Mouse (Mus musculus): ENCODE measurements at regions not wholly inside any gene's neighbourhood (a gene's known extent, or its start where the extent isn't known, plus 50 kb on each side); places are given as distances from the start of the nearest gene placed in this dataset.

- Histone ChIP-seq H3K27ac (ENCODE audit: control insufficient read depth, low read depth, low read length) (no peak overlapping the region), H3K4me1 (ENCODE audit: control insufficient read depth in 1 of 2, insufficient read depth in 2 of 2, low read length in 2 of 2) (no peaks in the 10 kb centered on the region), H3K4me3 (ENCODE audit: control insufficient read depth in 1 of 2, insufficient read depth in 1 of 2, low read depth in 2 of 2, low read length in 2 of 2) (no peak overlapping the region), H3K27me3 (ENCODE audit: control insufficient read depth in 1 of 2, insufficient read depth in 2 of 2, low read length in 2 of 2) (no peaks in the 10 kb centered on the region), H3K9ac (ENCODE audit: control insufficient read depth, low read depth, low read length, poor library complexity, severe bottlenecking) (no peak overlapping the region), H3K36me3 (ENCODE audit: control insufficient read depth in 1 of 2, insufficient read depth in 2 of 2, low read length in 2 of 2) (no peaks in the 10 kb centered on the region), H3K9me3 (replicated peaks; ENCODE audit: insufficient read depth, low read length) (no peaks in the 10 kb centered on the region), H3K79me2 (ENCODE audit: control insufficient read depth, insufficient read depth, low read length, poor library complexity) (no peaks in the 10 kb centered on the region)
- DNase-seq (ENCODE audit: low read depth, low spot score), result no peak
- TF ChIP-seq MAX (IDR thresholded peaks at IDR 0.05; ENCODE audit: low read length) (no peak), MAZ (IDR thresholded peaks at IDR 0.05; ENCODE audit: low read depth, low read length) (no peak), GABPA (IDR thresholded peaks at IDR 0.05; ENCODE audit: low read depth, low read length) (no peak), MXI1 (IDR thresholded peaks at IDR 0.05; ENCODE audit: low read depth, low read length) (no peak)
These were observed 143.9 kb downstream of the Fam124b start for GRCm38 (mm10) chr1:80074376-80074775.

- TF ChIP-seq MYC (IDR thresholded peaks at IDR 0.05; ENCODE audit: low read depth, low read length), result no peak
- no peak for TF ChIP-seq KAT2A (conservative IDR thresholded peaks at IDR 0.05; ENCODE audit: low read depth, low read length)
- TF ChIP-seq ETS1 (IDR thresholded peaks at IDR 0.05; ENCODE audit: low read depth, low read length), result no peak
- no peak for TF ChIP-seq JUND (IDR thresholded peaks at IDR 0.05; ENCODE audit: low read depth, low read length)
- no peak for TF ChIP-seq E2F4 (IDR thresholded peaks at IDR 0.05; ENCODE audit: borderline replicate concordance, low read depth, low read length)
- TF ChIP-seq MAX (IDR thresholded peaks at IDR 0.05; ENCODE audit: low read length), result no peak
- TF ChIP-seq EP300 (IDR thresholded peaks at IDR 0.05; ENCODE audit: low read depth in 1 of 2, low read length in 2 of 2), result no peak
- no peak for TF ChIP-seq POLR2A (IDR thresholded peaks at IDR 0.05; ENCODE audit: control insufficient read depth in 1 of 2, insufficient read depth in 1 of 2, low read depth in 1 of 2, low read length in 2 of 2, poor library complexity in 1 of 2)
- TF ChIP-seq TAL1 (IDR thresholded peaks at IDR 0.05; ENCODE audit: low read length), result no peak
- no peak for TF ChIP-seq POLR2AphosphoS5 (IDR thresholded peaks at IDR 0.05; ENCODE audit: borderline replicate concordance, low read depth, low read length)
- no peak for TF ChIP-seq USF1 (IDR thresholded peaks at IDR 0.05; ENCODE audit: low read depth, low read length)
- no peak for TF ChIP-seq RAD21 (IDR thresholded peaks at IDR 0.05; ENCODE audit: low read depth, low read length)
- TF ChIP-seq SMC3 (IDR thresholded peaks at IDR 0.05; ENCODE audit: low read depth, low read length), result no peak
- no peaks in the 10 kb centered on the region for H3K9me3 ChIP-seq (replicated peaks; ENCODE audit: insufficient read depth, low read length)
- H3K4me3 ChIP-seq (ENCODE audit: control insufficient read depth in 1 of 2, insufficient read depth in 1 of 2, low read depth in 2 of 2, low read length in 2 of 2), result no peak overlapping the region
- no peaks in the 10 kb centered on the region for H3K36me3 ChIP-seq (ENCODE audit: control insufficient read depth in 1 of 2, insufficient read depth in 2 of 2, low read length in 2 of 2)
- no peaks in the 10 kb centered on the region for H3K79me2 ChIP-seq (ENCODE audit: control insufficient read depth, insufficient read depth, low read length, poor library complexity)
- DNase-seq (ENCODE audit: low read depth, low spot score), result no peak
- no peak overlapping the region for H3K9ac ChIP-seq (ENCODE audit: control insufficient read depth, low read depth, low read length, poor library complexity, severe bottlenecking)
- H3K4me1 ChIP-seq (ENCODE audit: control insufficient read depth in 1 of 2, insufficient read depth in 2 of 2, low read length in 2 of 2), result no peaks in the 10 kb centered on the region
- no peaks in the 10 kb centered on the region for H3K27me3 ChIP-seq (ENCODE audit: control insufficient read depth in 1 of 2, insufficient read depth in 2 of 2, low read length in 2 of 2)
- no peak overlapping the region for H3K27ac ChIP-seq (ENCODE audit: control insufficient read depth, low read depth, low read length)
These were observed 144.3 kb downstream of the Fam124b start for GRCm38 (mm10) chr1:80073950-80074349.

- H3K9me3 ChIP-seq (replicated peaks; ENCODE audit: insufficient read depth, low read length), result no peaks in the 10 kb centered on the region
- no peak for TF ChIP-seq TCF12 (IDR thresholded peaks at IDR 0.05; ENCODE audit: low read depth, low read length)
- TF ChIP-seq CHD2 (IDR thresholded peaks at IDR 0.05; ENCODE audit: low read length), result no peak
- no peak for TF ChIP-seq ETS1 (IDR thresholded peaks at IDR 0.05; ENCODE audit: low read depth, low read length)
- no peak for TF ChIP-seq POLR2AphosphoS5 (IDR thresholded peaks at IDR 0.05; ENCODE audit: borderline replicate concordance, low read depth, low read length)
- no peak for TF ChIP-seq ELF1 (IDR thresholded peaks at IDR 0.05; ENCODE audit: low read depth, low read length)
- TF ChIP-seq TAL1 (IDR thresholded peaks at IDR 0.05; ENCODE audit: low read length), result no peak
- TF ChIP-seq POLR2AphosphoS2 (IDR thresholded peaks at IDR 0.05; ENCODE audit: low read length), result no peak
- TF ChIP-seq BHLHE40 (IDR thresholded peaks at IDR 0.05; ENCODE audit: borderline replicate concordance, low read depth, low read length), result no peak
- no peak for TF ChIP-seq MYB (IDR thresholded peaks at IDR 0.05; ENCODE audit: low read depth, low read length)
- no peak for TF ChIP-seq MAZ (IDR thresholded peaks at IDR 0.05; ENCODE audit: low read depth, low read length)
- DNase-seq (ENCODE audit: low read depth, low spot score), result no peak
- no peaks in the 10 kb centered on the region for H3K4me1 ChIP-seq (ENCODE audit: control insufficient read depth in 1 of 2, insufficient read depth in 2 of 2, low read length in 2 of 2)
- H3K27ac ChIP-seq (ENCODE audit: control insufficient read depth, low read depth, low read length), result no peak overlapping the region
- no peak overlapping the region for H3K9ac ChIP-seq (ENCODE audit: control insufficient read depth, low read depth, low read length, poor library complexity, severe bottlenecking)
- H3K4me3 ChIP-seq (ENCODE audit: control insufficient read depth in 1 of 2, insufficient read depth in 1 of 2, low read depth in 2 of 2, low read length in 2 of 2), result no peak overlapping the region
- H3K27me3 ChIP-seq (ENCODE audit: control insufficient read depth in 1 of 2, insufficient read depth in 2 of 2, low read length in 2 of 2), result no peaks in the 10 kb centered on the region
- no peaks in the 10 kb centered on the region for H3K79me2 ChIP-seq (ENCODE audit: control insufficient read depth, insufficient read depth, low read length, poor library complexity)
- H3K36me3 ChIP-seq (ENCODE audit: control insufficient read depth in 1 of 2, insufficient read depth in 2 of 2, low read length in 2 of 2), result no peaks in the 10 kb centered on the region
These were observed 149.1 kb downstream of the Fam124b start for GRCm38 (mm10) chr1:80069141-80069540.

Data from MEL (cell line).